Mouse (Mus musculus) cerebellum, adult 18-20 months (tissue): ENCODE results near the gene Cdc42.

Source experiments
- DNase-seq, 2 experiments: peaks; one replicate each; pipeline ENCODE4 v3.0.0; 2021

Gene Cdc42

GRCm38 (mm10) chr4:137313511-137313910, 44.0 kb downstream of the Cdc42 start:
- DNase-seq: no peak

GRCm38 (mm10) chr4:137308377-137308776, 49.1 kb downstream of the Cdc42 start:
- DNase-seq: peak; percentile 29 to 55

- DNase-seq: no peak
Measured at GRCm38 (mm10) chr4:137306991-137307706, 50.4 kb downstream of the Cdc42 start.

GRCm38 (mm10) chr4:137306577-137306888, 51.0 kb downstream of the Cdc42 start:
- DNase-seq: no peak

DNA sequence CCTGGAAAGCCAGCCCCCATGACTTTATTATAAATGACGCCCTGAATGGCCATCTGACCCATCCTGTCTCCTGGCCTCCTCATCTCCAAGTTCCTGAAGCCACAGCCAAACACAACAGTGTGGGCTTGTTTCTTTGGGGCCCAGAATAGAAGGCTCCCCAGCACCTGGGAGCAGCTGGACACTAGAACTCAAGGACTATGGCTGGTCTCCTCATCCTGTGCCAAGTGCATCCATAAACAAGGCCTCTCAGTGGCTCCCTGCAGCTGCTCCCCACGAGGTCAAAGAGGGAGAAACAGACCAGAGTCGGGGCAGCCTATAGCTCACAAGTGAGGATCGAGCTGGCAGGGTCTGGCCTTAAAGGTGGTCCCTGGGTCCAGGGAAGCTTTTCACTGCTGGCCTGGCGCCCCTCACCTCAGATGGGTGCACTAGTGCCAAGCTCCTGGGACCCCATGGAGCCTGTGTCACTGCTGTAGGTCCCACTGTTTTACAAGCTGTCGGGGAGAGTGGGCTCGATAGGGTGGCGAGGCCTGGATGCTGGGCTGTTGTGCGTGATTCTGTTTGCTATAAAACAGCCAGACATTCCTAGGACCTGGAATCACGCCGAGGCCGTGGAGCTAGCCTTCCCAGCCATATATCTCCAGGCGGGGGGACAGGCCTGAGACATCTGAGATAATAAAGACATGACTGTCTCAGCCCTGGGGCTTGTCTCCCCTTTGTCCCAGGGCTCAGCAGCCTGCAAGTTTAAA, 51.5 kb downstream of the Cdc42 start:
- DNase-seq: no peak

- DNase-seq: no peak
Measured at GRCm38 (mm10) chr4:137305066-137305465, 52.5 kb downstream of the Cdc42 start.

- no peak for DNase-seq
Measured at GRCm38 (mm10) chr4:137304106-137304505, 53.4 kb downstream of the Cdc42 start.

- DNase-seq: no peak
Measured at GRCm38 (mm10) chr4:137301635-137302034, 55.9 kb downstream of the Cdc42 start.

DNA sequence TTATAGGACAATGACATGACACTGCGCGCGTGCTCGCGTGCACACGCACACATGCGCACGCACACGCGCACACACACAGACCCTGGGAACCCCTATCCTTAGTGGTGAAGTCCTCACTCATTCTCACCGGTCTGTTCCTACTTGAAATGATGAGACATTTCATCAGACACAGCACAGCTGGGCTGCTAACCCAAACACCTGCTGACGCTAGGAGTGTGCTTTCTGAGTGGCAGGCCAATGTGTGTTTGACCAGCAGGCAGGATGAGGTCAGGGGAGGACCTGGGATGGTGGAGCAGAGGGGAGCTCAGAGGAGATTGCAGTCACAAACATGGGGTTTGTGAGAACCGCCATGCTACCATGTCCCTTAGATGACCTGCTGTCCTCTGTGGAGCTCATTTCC, 57.3 kb downstream of the Cdc42 start:
- DNase-seq: no peak

DNA sequence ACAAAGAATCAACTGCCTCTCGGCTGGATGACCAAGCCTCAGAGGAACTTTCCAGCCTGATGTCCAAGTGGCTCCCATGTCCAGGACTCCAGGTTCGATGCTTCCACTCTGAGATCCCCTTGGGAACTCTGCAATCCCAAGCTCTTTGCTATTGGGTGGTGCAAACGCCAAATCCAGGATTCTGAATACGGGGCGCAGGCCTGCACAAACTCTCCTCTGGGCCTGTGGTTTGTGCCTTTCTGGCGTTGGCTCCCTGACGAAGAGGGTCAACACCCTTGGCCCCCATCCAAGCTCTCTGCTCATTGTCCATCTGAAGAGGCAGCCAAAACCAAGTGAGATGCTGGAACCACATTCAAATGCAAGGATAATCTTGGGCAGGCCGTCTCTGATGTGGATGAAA, 59.1 kb downstream of the Cdc42 start:
- DNase-seq: no peak

- DNase-seq: no peak
Measured at GRCm38 (mm10) chr4:137297611-137298010, 59.9 kb downstream of the Cdc42 start.

DNA sequence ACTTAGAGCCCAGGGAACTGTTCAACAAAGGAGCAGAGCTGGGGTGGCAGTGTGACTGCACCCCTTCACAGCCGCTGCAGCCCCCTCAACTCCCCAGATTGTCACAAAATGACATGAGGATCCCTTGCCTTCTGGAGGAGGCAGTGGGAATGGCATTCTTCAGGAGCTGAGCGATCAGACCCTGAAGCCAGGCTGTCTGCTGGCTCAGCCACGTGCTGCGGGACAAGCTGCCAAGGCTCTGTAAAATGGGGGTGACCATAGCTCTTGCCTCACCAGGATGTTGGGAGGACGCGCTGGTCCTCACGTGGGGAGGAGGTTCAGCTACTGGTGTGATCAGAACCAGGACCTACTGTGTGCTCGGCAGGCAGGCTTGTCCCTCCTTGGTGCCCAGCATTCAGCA, 62.6 kb downstream of the Cdc42 start:
- no peak for DNase-seq

GRCm38 (mm10) chr4:137294474-137294873, 63.0 kb downstream of the Cdc42 start:
- no peak for DNase-seq

DNA sequence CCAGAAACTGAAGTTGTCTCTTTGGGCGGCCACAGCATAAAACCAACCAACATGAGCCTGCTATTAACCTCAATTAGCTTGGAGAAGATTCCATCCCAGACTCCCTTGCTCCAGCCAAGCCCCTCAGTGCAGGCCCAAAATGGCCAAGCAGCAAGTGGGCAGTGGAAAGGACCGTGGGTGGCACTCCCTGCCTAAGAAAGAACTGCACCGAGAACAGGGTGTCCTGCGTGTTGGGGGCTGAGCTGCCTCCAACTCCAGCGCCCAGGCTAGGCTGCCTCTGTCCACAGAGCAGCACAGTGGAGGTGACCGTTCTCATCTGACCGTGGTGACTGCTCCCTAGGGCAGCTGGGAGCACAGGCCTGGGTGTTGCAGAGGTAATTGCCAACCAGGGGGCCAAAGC, 63.5 kb downstream of the Cdc42 start:
- DNase-seq: no peak

GRCm38 (mm10) chr4:137292625-137293024, 64.9 kb downstream of the Cdc42 start:
- no peak for DNase-seq

DNA sequence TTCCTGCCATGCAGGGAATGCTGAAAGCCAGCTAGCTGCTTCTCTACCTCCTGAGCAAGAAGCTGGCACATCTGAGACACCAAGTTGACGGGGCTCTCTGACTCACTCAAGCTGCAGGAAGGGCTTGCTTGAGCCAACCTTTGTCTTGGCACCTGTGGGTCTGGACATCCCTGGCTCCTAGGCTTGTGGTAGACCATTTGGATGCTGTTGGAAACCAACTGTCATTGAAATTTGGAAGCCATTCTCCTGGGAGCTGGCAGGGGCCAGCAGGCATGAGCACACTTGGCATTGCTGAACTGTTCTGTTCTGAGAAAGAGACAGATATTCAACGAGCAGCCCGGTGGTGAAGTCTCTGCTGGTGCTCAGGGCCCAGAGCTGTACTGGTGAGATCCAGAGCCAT, 67.3 kb downstream of the Cdc42 start:
- DNase-seq: peak; percentile 73 to 84

DNA sequence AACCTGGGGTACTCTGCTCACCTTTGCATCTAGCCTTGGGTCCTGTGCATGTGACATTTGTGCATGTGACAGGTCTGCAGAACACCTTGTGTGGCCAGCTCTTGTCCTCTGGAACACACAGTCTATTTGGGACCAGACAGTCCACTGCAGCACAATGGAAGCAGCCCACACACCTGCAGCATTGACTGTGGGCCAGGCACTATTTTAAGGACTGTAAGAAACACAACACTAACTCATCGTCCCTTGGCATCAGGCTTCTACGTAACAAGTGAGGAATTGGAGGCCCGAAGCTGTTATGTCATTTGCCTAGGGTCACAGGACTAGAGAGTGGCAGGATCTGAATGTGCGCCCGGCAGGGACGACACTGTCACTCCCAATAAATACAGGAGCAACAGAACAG, 67.8 kb downstream of the Cdc42 start:
- DNase-seq: no peak

- DNase-seq: peak in 1 of 2 experiments; percentile 57
Measured at GRCm38 (mm10) chr4:137287818-137288217, 69.7 kb downstream of the Cdc42 start.

DNA sequence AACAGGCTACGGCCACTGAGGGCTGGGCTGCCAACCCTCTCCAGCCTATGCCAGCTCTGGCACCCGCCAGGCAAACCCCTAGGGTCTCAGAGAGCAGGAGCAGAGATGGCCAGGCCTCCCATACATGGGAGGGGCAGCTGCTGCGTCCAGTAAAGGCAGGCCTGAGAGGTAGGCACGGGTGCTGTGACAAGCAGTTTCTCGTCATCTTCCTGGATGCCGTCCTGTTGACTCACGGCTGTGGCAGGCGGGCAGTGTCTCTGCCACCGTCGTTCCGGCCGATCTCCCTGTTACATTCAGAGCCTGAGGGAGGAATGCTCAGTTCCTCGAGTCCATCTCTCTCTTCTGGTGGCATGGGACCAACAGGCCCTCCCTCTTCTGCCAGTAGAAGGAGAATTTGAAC, 70.3 kb downstream of the Cdc42 start:
- no peak for DNase-seq

DNA sequence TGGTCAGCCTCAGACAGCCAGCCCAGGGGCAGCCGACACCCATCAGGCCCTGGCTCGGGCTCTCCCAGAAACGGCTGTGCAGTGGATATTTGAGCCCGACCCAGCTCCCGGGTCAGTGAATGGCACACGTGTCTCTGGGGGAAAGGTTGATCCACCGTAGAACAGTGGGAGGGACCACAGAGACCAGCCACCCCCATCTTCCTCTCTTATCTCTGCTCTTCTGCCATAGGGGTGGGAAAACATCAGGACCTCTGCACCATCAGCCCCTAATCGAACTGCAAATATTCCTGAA, 70.9 kb downstream of the Cdc42 start:
- DNase-seq: no peak

- no peak for DNase-seq
Measured at GRCm38 (mm10) chr4:137285876-137286661, 71.5 kb downstream of the Cdc42 start.

DNA sequence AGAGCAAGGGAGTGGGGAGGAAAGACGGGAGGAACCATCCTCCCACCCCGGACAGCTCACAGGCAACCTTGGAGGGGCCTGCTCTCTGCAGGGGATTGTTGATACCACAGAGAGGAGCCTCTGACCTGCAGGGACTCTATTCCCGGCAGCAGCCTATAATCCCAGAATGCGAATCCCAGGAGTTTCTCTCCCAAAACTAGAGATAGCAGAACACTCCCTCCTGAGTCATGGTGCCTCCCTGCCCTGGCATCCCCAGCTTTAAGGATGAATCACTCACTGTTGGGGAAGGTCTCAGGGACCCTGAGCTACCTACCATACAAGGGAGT, 74.2 kb downstream of the Cdc42 start:
- DNase-seq: no peak

DNA sequence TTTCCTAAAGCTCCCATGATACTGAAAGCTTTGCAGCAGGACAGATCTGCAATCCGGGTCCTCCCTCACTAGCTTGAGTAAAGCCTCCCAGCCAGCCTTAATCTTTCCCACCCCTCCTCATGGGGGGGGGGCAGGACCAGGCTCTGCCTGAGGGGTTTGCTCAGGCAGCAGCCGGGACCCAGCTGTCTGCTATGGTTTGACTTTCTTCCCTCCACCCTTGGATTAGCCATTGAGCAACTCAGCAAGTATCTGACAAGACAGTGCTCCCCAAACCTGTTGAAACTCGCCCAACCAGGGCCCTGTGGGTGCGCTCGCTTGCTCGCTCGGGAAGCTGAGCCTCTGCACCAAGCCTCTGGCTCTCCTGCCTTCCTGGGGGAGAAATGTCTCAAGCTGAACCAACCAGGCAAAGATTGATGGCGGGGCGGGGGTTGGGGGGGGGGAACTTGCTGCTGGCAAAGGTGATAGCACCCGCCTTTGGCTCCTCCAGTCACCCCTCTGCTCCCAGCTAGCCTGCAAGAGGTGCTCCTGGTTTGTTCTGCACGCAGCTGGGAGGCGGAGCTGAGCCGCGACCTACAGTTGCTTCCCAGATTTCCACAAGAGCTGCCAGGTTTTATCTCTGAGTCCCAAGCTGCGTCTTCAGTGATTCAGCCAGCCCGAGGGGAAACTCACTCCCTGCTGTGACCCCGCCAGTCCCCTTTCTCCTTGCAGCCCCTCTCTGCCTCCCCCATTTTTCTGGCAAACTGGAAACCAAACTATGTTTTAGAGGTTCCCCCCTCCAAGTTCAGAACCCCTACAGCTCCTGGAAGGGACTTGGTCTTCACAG, 74.7 kb downstream of the Cdc42 start:
- DNase-seq: no peak
